Mouse (Mus musculus) limb, embryonic 14.5 days (tissue): ENCODE results near the gene Kansl1. TPM values are rescaled to one million over a fixed set of nuclear protein-coding genes. Genes with fewer than 3 reads are reported as not detected.

Source experiments
- ATAC-seq: fragments of 200-750 bp; cut with Nextera tagmentation; 2 replicates; pipeline ENCODE4 v1.8.0; 2017; ENCODE audit warnings: low read depth, moderate number of reproducible peaks, moderate TSS enrichment; ENCODE audit not compliant: low FRiP score
- DNase-seq: peaks from one replicate; pipeline ENCODE4 v3.0.0-alpha.2; 2015; ENCODE audit warnings: low spot score
- H3K27ac ChIP-seq: fragments of 300-500 bp; sonication (generic); replicated peaks from 2 replicates; pipeline ENCODE4 v1.5.1; 2014; ENCODE audit warnings: low read depth, mild to moderate bottlenecking, low read length, moderate library complexity, mixed read lengths
- H3K27me3 ChIP-seq: fragments of 300-500 bp; sonication (generic); 2 replicates; pipeline ENCODE4 v1.6.1; 2014; ENCODE audit warnings: low read length, mixed read lengths; ENCODE audit not compliant: control insufficient read depth, insufficient read depth
- H3K36me3 ChIP-seq: fragments of 300-500 bp; sonication (generic); 2 replicates; pipeline ENCODE4 v1.6.1; 2014; ENCODE audit warnings: mild to moderate bottlenecking, low read length, moderate library complexity, mixed read lengths; ENCODE audit not compliant: control insufficient read depth, insufficient read depth
- H3K4me1 ChIP-seq: fragments of 300-500 bp; sonication (generic); 2 replicates; pipeline ENCODE4 v1.6.1; 2014; ENCODE audit warnings: antibody characterized with exemption, low read length, mixed read lengths; ENCODE audit not compliant: control insufficient read depth, insufficient read depth
- H3K4me2 ChIP-seq: fragments of 300-500 bp; sonication (generic); replicated peaks from 2 replicates; pipeline ENCODE4 v1.6.1; 2014; ENCODE audit warnings: low read depth, mild to moderate bottlenecking, low read length, moderate library complexity; ENCODE audit not compliant: severe bottlenecking
- H3K4me3 ChIP-seq: fragments of 300-500 bp; sonication (generic); replicated peaks from 2 replicates; pipeline ENCODE4 v1.5.1; 2014; ENCODE audit warnings: low read length
- H3K9ac ChIP-seq: fragments of 300-500 bp; sonication (generic); 2 replicates; pipeline ENCODE4 v1.6.1; 2014; ENCODE audit warnings: mild to moderate bottlenecking, low read depth, low read length, moderate library complexity; ENCODE audit not compliant: severe bottlenecking
- H3K9me3 ChIP-seq: fragments of 300-500 bp; sonication (generic); 2 replicates; pipeline ENCODE4 v1.6.1; 2016; ENCODE audit warnings: low read length; ENCODE audit not compliant: control insufficient read depth
- POLR2A ChIP-seq: fragments of 200-500 bp; IDR thresholded peaks from 2 replicates; pipeline ENCODE4 v1.8.0; 2012; ENCODE audit warnings: inconsistent platforms, mild to moderate bottlenecking, moderate library complexity, borderline replicate concordance; ENCODE audit not compliant: insufficient read depth, insufficient read length; ENCODE audit errors: extremely low read depth
- WGBS: fragments of 180-500 bp; shearing (Covaris S2); extraction: QIAGEN DNeasy Blood & Tissue Kit; methylation state at CpG from one replicate; pipeline ENCODE4 v1.1.7; 2014; 5-methylcytosine and 5-hydroxymethylcytosine counted together
- polyA plus RNA-seq, 2 experiments: library from polyadenylated mRNA; depleted of rRNA in 1 of 2; stranded (reverse) in 1 of 2; unstranded in 1 of 2; fragments of >200 nt; fragmentation: Nextera tagmentation in 1 of 2; extraction: Ambion mirVana in 1 of 2; gene quantifications; 2 replicates each; pipeline versions ENCODE4 v1.2.1 to v1.2.3; 2012 to 2014

Gene Kansl1
- polyA plus RNA-seq, 2 experiments = 27.0 to 91.7 TPM

GRCm38 (mm10) chr11:104329185-104329926 lies 139.3 kb downstream of the Kansl1 start:
- Histone ChIP-seq H3K27ac (no peak overlapping the region), H3K4me1 (no peaks in the 10 kb centered on the region), H3K27me3 (no peaks in the 10 kb centered on the region), H3K4me3 (no peak overlapping the region), H3K36me3 (peaks cover 21% of the 10 kb centered on the region), H3K4me2 (no peak overlapping the region), H3K9ac (no peak overlapping the region), H3K9me3 (no peaks in the 10 kb centered on the region)
- WGBS = 85% methylated on average over 11 of the region's 11 CpGs
- no peak for TF ChIP-seq POLR2A
- ATAC-seq = no peak
- DNase-seq = no peak

- H3K4me3 ChIP-seq = no peak overlapping the region
- H3K4me1 ChIP-seq = no peaks in the 10 kb centered on the region
- no peak for ATAC-seq
- WGBS = 87% methylated on average over 6 of the region's 6 CpGs
- H3K9me3 ChIP-seq = no peaks in the 10 kb centered on the region
- H3K36me3 ChIP-seq = peaks cover 10% of the 10 kb centered on the region
- DNase-seq = no peak
- no peak overlapping the region for H3K9ac ChIP-seq
- no peaks in the 10 kb centered on the region for H3K27me3 ChIP-seq
- H3K4me2 ChIP-seq = no peak overlapping the region
- H3K27ac ChIP-seq = no peak overlapping the region
- TF ChIP-seq POLR2A = no peak
Observed at GRCm38 (mm10) chr11:104327946-104328345, 140.7 kb downstream of the Kansl1 start.

DNA sequence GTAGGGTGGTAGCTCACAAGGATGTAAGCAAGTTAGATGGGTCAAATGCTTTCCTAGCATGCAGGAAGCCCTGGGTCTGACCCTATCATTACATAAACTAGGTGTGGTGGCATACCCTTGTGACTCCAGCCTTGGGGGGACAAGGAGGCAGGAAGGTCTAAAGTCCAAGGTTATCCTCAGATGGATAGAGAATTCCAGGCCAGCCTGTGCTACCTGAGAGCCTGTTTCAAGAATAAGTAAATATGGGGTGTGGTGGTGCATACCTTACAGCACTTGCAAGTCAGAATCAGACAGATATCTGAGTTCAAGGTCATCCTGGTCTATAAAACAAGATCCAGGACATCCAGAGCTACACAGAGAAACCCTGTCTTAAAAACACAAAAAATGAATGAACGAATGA lies 141.2 kb downstream of the Kansl1 start:
- Histone ChIP-seq H3K4me2 (no peak overlapping the region), H3K4me3 (no peak overlapping the region), H3K27me3 (no peaks in the 10 kb centered on the region), H3K9me3 (no peaks in the 10 kb centered on the region), H3K27ac (no peak overlapping the region), H3K36me3 (peaks cover 5% of the 10 kb centered on the region), H3K9ac (no peak overlapping the region), H3K4me1 (no peaks in the 10 kb centered on the region)
- ATAC-seq = no peak
- WGBS = 100% methylated on average over 1 of the region's 1 CpGs
- TF ChIP-seq POLR2A = no peak
- DNase-seq = no peak

DNA sequence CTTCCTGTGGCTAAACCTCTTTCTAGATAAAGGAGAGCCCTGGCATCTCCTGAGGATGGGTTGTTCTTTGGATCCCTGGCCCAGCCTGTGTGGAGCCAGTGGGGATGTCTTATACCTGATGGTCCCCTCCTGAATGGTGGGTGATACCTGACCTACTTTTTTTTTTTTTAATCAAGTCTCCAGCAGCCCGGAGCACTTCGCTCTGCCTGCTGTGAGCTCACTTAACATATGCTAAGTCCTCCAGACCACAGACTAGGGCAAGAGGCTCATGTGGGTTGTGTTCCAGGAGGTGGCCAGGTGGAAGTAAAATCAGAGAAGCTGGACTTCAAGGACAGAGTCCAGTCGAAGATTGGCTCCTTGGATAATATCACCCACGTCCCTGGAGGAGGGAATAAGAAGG lies 146.5 kb downstream of the Kansl1 start:
- no peak overlapping the region for H3K9ac ChIP-seq
- no peak overlapping the region for H3K4me2 ChIP-seq
- no peaks in the 10 kb centered on the region for H3K36me3 ChIP-seq
- WGBS = 23% methylated on average over 4 of the region's 4 CpGs
- no peaks in the 10 kb centered on the region for H3K9me3 ChIP-seq
- no peak overlapping the region for H3K4me3 ChIP-seq
- H3K27me3 ChIP-seq = no peaks in the 10 kb centered on the region
- no peak for TF ChIP-seq POLR2A
- H3K4me1 ChIP-seq = peaks cover 4% of the 10 kb centered on the region; the same call in 1 of the 2 replicates
- ATAC-seq = no peak
- no peak for DNase-seq
- no peak overlapping the region for H3K27ac ChIP-seq

GRCm38 (mm10) chr11:104320511-104320910 lies 148.2 kb downstream of the Kansl1 start:
- H3K4me1 ChIP-seq = peaks cover 4% of the 10 kb centered on the region; the same call in 1 of the 2 replicates
- ATAC-seq (no peak), DNase-seq (no peak)
- no peaks in the 10 kb centered on the region for H3K36me3 ChIP-seq
- no peak overlapping the region for H3K9ac ChIP-seq
- H3K4me3 ChIP-seq = no peak overlapping the region
- 30% methylated on average over 5 of the region's 5 CpGs for WGBS
- H3K27me3 ChIP-seq = no peaks in the 10 kb centered on the region
- H3K9me3 ChIP-seq = no peaks in the 10 kb centered on the region
- no peak overlapping the region for H3K4me2 ChIP-seq
- no peak for TF ChIP-seq POLR2A
- H3K27ac ChIP-seq = no peak overlapping the region
